Mouse (Mus musculus): ENCODE measurements at regions not wholly inside any gene's neighbourhood (a gene's known extent, or its start where the extent isn't known, plus 50 kb on each side); places are given as distances from the start of the nearest gene placed in this dataset.
A peak's percentile ranks its signal among the peaks of the same experiment; 100 is the strongest.

DNA sequence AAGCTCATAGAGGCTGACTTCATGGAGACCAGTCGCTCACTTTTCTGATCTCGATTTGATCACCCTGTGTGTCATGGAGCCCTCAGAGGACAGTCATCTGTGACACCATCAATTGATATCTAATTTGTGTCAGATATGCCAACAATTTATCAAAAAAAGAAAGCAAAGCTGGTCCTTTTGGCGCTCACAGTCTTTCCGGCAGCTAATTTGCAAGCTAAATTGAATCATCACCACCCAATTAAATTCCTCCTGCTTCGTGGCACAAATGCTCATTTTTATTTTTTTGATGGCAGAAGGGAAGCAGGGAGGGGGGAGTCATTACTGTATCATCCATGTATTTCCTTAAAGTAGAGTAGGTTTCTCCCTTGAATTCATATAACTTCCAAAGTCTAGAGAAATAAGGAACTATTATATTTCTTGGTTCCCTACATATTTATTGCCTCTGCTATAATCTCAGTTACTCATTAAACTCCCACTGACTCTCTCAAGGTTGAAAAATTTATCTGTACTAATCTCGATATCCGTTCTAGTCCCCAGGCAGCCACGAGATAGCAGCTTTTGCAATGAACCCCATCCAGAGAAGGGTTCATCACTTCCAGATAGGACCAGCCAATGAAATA is 325.8 kb downstream of the Gpam start:
- TF ChIP-seq CTCF (IDR thresholded peaks at IDR 0.05; ENCODE audit: low read depth) = no peak
- ATAC-seq = peak; percentile 56; the same call in 1 of the 2 replicates

GRCm38 (mm10) chr19:54787171-54787570 is 339.9 kb downstream of the Gpam start:
- no peaks in the 10 kb centered on the region for H3K36me3 ChIP-seq (ENCODE audit: insufficient read depth)
- no peaks in the 10 kb centered on the region for H3K9me3 ChIP-seq (ENCODE audit: low read length)
- WGBS = 43% methylated on average over 3 of the region's 3 CpGs
- H3K27ac ChIP-seq (ENCODE audit: low read depth, low read length) = no peak overlapping the region
- DNase-seq (no peak), ATAC-seq (no peak)
- H3K27me3 ChIP-seq (ENCODE audit: insufficient read depth, low read length) = no peaks in the 10 kb centered on the region
- no peak overlapping the region for H3K4me2 ChIP-seq (ENCODE audit: low read depth)
- TF ChIP-seq CTCF (IDR thresholded peaks at IDR 0.05; ENCODE audit: low read depth) = no peak
- H3K9ac ChIP-seq = no peak overlapping the region
- H3K4me1 ChIP-seq (ENCODE audit: insufficient read depth) = no peaks in the 10 kb centered on the region
- no peak overlapping the region for H3K4me3 ChIP-seq (ENCODE audit: low read depth, low read length)

More for the DNA sequence above, 325.8 kb downstream of the Gpam start:
- no peak overlapping the region for H3K27ac ChIP-seq (ENCODE audit: low read depth, low read length)
- peak; percentile 53 for DNase-seq
- no peaks in the 10 kb centered on the region for H3K27me3 ChIP-seq (ENCODE audit: insufficient read depth, low read length)
- H3K4me1 ChIP-seq (ENCODE audit: insufficient read depth) = no peaks in the 10 kb centered on the region
- H3K36me3 ChIP-seq (ENCODE audit: insufficient read depth) = no peaks in the 10 kb centered on the region
- no peak overlapping the region for H3K9ac ChIP-seq
- no peaks in the 10 kb centered on the region for H3K9me3 ChIP-seq (ENCODE audit: low read length)
- H3K4me2 ChIP-seq (ENCODE audit: low read depth) = no peak overlapping the region
- no peak overlapping the region for H3K4me3 ChIP-seq (ENCODE audit: low read depth, low read length)
- 52% methylated on average over 8 of the region's 8 CpGs for WGBS

- Histone ChIP-seq H3K27ac (ENCODE audit: low read depth, low read length) (no peak overlapping the region), H3K4me2 (ENCODE audit: low read depth) (no peak overlapping the region), H3K9me3 (ENCODE audit: low read length) (no peaks in the 10 kb centered on the region), H3K36me3 (ENCODE audit: insufficient read depth) (no peaks in the 10 kb centered on the region), H3K9ac (no peak overlapping the region), H3K27me3 (ENCODE audit: insufficient read depth, low read length) (no peaks in the 10 kb centered on the region), H3K4me1 (ENCODE audit: insufficient read depth) (no peaks in the 10 kb centered on the region), H3K4me3 (ENCODE audit: low read depth, low read length) (no peak overlapping the region)
- ATAC-seq (no peak), DNase-seq (no peak)
- 73% methylated on average over 1 of the region's 1 CpGs for WGBS
- 0 out of 2 replicates have a peak, but pooled peaks have one; percentile 8 for TF ChIP-seq CTCF (IDR thresholded peaks at IDR 0.05; ENCODE audit: low read depth)
Measured at GRCm38 (mm10) chr19:54783729-54784128, 343.3 kb downstream of the Gpam start.

GRCm38 (mm10) chr19:54757761-54758160 is 369.3 kb downstream of the Gpam start:
- DNase-seq (no peak), ATAC-seq (no peak)
- Histone ChIP-seq H3K36me3 (ENCODE audit: insufficient read depth) (no peaks in the 10 kb centered on the region), H3K9ac (no peak overlapping the region), H3K9me3 (ENCODE audit: low read length) (no peaks in the 10 kb centered on the region), H3K27ac (ENCODE audit: low read depth, low read length) (no peak overlapping the region), H3K4me2 (ENCODE audit: low read depth) (no peak overlapping the region), H3K27me3 (ENCODE audit: insufficient read depth, low read length) (no peaks in the 10 kb centered on the region), H3K4me3 (ENCODE audit: low read depth, low read length) (no peak overlapping the region), H3K4me1 (ENCODE audit: insufficient read depth) (no peaks in the 10 kb centered on the region)
- WGBS = 74% methylated on average over 5 of the region's 5 CpGs
- TF ChIP-seq CTCF (IDR thresholded peaks at IDR 0.05; ENCODE audit: low read depth) = no peak

DNA sequence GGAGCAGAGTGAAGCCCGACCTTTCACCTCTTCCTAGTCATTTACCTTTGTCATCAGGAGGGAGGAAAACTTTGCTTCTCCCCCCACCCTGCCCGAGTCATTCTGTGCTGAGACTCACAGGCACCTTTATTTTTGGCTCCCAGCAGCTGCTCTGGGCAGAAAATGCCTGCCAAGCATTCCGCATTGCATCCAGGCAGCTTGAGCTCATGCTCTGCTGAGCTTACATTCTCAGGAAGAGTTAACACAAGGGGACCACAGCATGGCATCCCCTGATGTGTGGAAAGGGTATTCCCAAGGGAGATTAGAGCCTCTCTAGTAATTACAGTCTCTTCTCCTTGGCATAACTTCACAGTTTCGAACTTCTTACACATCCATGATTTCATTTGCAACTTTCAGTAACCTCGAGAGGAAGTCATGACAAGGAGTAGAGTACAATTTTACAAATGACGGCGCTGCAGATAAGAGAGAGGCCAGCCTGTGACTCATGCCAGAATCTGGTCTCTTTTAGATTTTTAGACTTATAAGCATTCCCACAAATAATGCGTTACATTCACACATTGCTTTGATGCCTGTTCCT is 370.3 kb downstream of the Gpam start:
- H3K4me2 ChIP-seq (ENCODE audit: low read depth) = no peak overlapping the region
- no peak overlapping the region for H3K27ac ChIP-seq (ENCODE audit: low read depth, low read length)
- peak; percentile 66 for DNase-seq
- peak; percentile 93 for ATAC-seq
- H3K27me3 ChIP-seq (ENCODE audit: insufficient read depth, low read length) = no peaks in the 10 kb centered on the region
- H3K9ac ChIP-seq = no peak overlapping the region
- H3K36me3 ChIP-seq (ENCODE audit: insufficient read depth) = no peaks in the 10 kb centered on the region
- TF ChIP-seq CTCF (IDR thresholded peaks at IDR 0.05; ENCODE audit: low read depth) = no peak
- H3K9me3 ChIP-seq (ENCODE audit: low read length) = no peaks in the 10 kb centered on the region
- WGBS = 49% methylated on average over 8 of the region's 8 CpGs
- no peaks in the 10 kb centered on the region for H3K4me1 ChIP-seq (ENCODE audit: insufficient read depth)
- H3K4me3 ChIP-seq (ENCODE audit: low read depth, low read length) = no peak overlapping the region

DNA sequence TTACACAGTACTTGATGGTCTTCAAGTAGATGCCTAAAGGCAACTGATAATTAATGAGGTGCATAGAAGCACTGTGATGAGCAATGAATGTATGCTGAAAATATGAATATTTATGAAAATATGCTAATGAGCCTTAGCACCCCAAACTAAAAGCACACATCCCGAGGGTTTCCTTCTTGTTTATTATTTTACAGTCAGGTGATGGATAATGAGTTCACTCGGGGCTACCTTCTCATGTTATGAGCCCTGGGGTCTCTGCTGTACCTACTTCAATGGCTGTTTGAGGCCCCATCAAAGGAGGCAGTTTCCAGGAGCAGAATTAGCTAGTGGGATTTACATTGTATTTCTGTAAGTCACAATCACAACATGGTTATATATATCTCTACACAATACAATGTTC is 371.6 kb downstream of the Gpam start:
- no peak overlapping the region for H3K9ac ChIP-seq
- no peaks in the 10 kb centered on the region for H3K4me1 ChIP-seq (ENCODE audit: insufficient read depth)
- ATAC-seq (no peak), DNase-seq (no peak)
- WGBS = 56% methylated on average over 2 of the region's 2 CpGs
- no peak overlapping the region for H3K4me3 ChIP-seq (ENCODE audit: low read depth, low read length)
- no peaks in the 10 kb centered on the region for H3K36me3 ChIP-seq (ENCODE audit: insufficient read depth)
- no peaks in the 10 kb centered on the region for H3K27me3 ChIP-seq (ENCODE audit: insufficient read depth, low read length)
- H3K9me3 ChIP-seq (ENCODE audit: low read length) = no peaks in the 10 kb centered on the region
- H3K4me2 ChIP-seq (ENCODE audit: low read depth) = no peak overlapping the region
- H3K27ac ChIP-seq (ENCODE audit: low read depth, low read length) = no peak overlapping the region
- TF ChIP-seq CTCF (IDR thresholded peaks at IDR 0.05; ENCODE audit: low read depth) = no peak

DNA sequence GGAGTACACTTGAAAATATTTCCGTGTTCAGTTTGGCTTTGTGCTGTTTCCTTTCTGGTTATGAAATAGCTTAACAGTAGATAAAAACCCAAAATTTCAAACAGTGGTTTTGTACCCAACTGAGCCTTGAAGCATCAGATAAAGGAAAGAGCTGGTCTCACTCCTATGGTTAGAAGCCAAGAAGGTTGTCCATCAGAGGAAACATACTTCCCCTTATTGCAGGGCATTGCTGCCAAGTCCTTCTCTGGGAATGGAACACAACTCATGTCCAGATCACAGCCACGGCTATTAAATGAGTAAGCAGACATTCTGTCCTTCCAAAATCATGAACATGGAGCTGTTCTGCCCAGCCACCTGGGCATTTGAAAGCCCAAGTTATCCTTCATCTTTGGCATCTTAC is 393.1 kb downstream of the Gpam start:
- no peak for TF ChIP-seq CTCF (IDR thresholded peaks at IDR 0.05; ENCODE audit: low read depth)
- ATAC-seq (no peak), DNase-seq (no peak)
- 0 out of 2 replicates have a peak, but pooled peaks cover 3% of the 10 kb centered on the region for H3K9me3 ChIP-seq (ENCODE audit: low read length)
- H3K4me3 ChIP-seq (ENCODE audit: low read depth, low read length) = no peak overlapping the region
- no peak overlapping the region for H3K4me2 ChIP-seq (ENCODE audit: low read depth)
- H3K27me3 ChIP-seq (ENCODE audit: insufficient read depth, low read length) = no peaks in the 10 kb centered on the region
- H3K36me3 ChIP-seq (ENCODE audit: insufficient read depth) = no peaks in the 10 kb centered on the region
- WGBS = 84% methylated on average over 2 of the region's 2 CpGs
- H3K9ac ChIP-seq = no peak overlapping the region
- H3K4me1 ChIP-seq (ENCODE audit: insufficient read depth) = 0 out of 2 replicates have a peak, but pooled peaks cover 3% of the 10 kb centered on the region
- H3K27ac ChIP-seq (ENCODE audit: low read depth, low read length) = no peak overlapping the region

All from forebrain, postnatal 0 days (tissue).